Mouse (Mus musculus) kidney, postnatal 4 days (tissue): ENCODE data around the gene Six4.
"Not testable (repeated sequence)": the region's sequence is repeated elsewhere in the genome, so short reads cannot be mapped to it uniquely, and the experiment has no call there.

Source experiments
- DNase-seq, 2 experiments: peaks; one replicate each; pipeline ENCODE4 v3.0.0; 2021; ENCODE audit warnings: mixed read lengths in 2 of 2

The Six4 gene

DNA sequence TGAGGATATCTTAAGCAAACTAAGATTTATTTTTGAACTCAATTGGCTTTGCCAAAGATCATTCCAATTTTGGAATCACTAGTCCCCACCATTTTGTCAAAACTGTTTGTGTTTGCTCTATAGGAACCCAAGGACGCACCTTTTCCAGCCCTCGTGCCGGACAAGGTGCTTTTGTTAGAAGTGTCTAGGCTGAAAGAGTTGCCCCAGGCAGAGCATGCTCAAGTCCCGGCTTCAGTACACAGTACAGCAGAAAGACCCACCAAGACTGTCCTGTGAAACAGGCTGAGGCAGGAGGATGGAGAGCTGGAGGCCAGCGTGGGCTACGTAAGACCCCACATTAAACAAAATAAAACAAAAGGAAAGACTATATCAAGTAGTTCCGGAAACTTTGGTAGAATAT lies 26.2 kb downstream of the Six4 start:
- no peak for DNase-seq

- no peak for DNase-seq
Measured at GRCm38 (mm10) chr12:73085739-73086630, 27.3 kb downstream of the Six4 start.

DNA sequence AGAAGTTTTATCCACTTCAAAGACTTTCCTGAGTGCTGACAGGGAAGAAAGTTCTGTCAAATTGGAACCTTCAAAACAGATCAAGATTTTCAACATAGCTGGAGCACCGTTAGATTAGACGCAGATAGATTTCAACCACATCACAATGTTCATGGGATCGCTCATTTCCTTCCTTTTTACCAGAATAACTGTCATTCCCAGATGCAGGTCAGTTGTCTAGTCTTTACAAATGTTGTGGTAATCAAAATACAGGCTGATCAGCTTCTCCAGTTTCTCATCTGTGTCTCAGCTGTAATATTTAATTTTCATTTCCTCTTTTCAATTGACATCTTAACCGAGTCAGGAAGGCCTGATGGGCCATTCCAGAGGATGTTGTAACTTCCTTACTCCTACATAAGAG lies 29.5 kb downstream of the Six4 start:
- no peak for DNase-seq

DNA sequence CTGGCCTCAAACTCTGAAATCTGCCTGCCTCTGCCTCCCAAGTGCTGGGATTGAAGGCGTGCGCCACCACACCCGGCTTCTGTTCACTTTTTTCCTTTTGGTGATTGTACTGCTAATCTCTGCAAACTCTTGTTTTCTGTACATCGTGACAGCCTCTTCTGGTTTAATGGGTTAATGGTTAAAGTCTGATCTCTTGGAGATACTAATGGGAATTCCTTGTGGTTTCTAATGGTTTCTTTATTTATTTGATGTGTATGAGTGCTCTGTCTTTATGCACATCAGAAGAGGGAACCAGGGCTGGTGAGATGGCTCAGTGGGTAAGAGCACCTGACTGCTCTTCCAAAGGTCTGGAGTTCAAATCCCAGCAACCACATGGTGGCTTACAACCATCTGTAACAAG lies 31.4 kb downstream of the Six4 start:
- not testable (repeated sequence) for DNase-seq

- no peak for DNase-seq
Measured at GRCm38 (mm10) chr12:73060805-73061410, 52.3 kb downstream of the Six4 start.

- no peak for DNase-seq
Measured at GRCm38 (mm10) chr12:73057492-73057891, 55.8 kb downstream of the Six4 start.

DNA sequence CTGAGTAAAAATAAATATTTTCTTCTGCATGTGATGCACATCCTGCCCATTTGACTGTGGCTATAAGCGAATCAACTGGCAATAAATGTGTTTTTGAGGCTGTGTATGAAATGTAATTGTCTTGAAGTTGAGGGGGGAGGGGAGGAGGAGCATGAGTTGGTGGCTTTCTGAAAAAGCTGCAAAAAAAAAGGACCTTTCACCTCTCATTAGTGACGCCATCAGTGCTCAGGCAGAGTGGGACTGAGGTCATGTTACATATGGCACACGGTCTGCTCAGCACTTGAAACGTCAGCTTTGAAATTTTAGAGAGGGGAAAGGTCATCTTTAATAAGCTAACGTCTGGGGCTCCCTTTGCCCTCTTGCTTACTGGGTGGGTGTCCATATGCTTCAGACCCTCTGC lies 57.8 kb downstream of the Six4 start:
- no peak for DNase-seq

- no peak for DNase-seq
Measured at GRCm38 (mm10) chr12:73054576-73055185, 58.6 kb downstream of the Six4 start.

DNA sequence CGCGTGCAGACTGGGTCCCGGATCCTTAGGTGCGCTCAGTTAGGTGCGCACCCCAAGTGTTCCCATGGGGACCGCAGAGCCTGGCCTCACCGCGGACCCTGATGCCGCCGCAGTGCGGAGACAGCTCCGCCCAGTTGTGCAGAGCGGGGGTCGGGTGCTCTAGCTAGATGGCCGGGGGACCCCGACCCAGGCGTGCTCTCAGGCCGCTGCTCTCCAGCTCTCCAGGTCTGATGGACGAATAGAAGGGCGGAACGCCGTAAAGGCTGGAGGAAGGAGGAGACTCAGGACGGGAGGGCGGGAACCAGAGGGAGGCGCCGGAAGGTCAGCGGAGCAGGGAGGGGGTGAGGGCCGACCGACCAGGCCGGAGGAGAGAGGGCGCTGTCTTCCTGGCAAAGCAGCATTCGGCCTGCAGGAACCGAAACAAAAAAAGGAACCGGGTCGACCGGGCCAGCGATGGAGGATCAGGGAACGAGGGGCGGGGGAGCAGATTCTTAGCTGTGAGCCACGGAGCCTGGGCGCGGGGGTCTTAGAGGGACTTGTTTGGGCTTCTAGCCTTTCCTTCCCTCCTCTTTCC lies 59.5 kb downstream of the Six4 start, which contains the start of gene Six1:
Gene Six1 (minus strand): TSS at position 220 of the 574 bp plus-strand sequence.
- DNase-seq: peak; percentile 82 to 89

GRCm38 (mm10) chr12:73052651-73053591 lies 60.3 kb downstream of the Six4 start:
- peak; percentile 26 to 51 for DNase-seq

- no peak for DNase-seq
Measured at GRCm38 (mm10) chr12:73052036-73052650, 61.1 kb downstream of the Six4 start.

DNA sequence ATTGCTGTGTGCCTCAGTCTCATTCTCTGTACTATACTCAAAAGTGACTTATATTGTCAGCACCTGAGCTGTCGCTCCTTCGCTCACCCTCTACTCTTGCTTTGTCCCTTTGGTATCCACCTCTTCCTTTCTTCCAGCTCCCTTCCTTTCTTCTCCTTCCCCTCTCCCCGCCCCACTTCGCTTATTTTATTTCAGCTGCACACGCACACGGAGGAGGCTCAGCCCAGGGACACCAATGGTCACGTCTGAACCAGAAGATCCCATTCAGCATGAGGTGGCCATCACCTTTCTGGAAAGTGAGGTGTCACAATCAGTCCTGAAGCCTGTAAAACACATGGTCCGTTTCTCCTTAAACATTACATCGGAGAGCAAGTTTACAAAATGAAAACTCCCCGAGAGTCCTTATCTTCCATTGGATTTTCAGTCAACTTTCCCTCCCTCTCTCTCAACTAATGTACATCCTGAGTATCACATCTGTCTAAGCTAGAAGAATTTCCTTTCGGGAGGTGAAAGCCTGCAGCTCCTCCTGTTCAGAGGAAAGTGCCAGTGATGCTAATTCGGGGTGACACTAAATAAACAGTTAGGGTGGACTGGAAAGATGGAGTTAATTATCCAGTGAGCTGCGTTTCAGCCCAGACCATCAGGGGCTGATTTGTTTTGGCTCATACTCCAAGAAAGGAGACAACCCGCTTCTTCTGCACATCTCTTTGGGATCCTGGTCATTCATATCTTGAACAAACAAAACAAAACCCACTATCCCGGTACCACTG lies 62.3 kb downstream of the Six4 start:
- DNase-seq: no peak

DNA sequence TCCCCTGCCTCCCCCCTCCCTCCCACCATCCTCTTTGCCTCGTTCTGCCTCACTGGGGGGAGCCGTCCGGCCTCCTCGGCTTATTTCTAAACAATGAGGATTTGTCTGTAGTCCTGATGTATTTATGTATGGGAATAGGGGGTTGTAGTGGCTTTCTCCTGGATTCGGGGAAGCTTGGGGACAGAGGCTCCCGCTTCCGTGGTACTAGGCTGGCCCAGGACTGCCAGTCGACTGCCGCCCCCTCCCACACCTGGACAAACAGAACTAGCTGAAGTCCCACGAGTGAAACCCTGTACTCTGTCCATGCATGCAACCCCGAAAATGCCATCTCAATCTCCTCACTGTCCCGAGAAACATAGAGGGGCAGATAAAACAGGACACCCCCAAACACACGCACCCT lies 63.0 kb downstream of the Six4 start:
- DNase-seq: peak in 1 of 2 experiments; percentile 7
